Mouse (Mus musculus) MEL (cell line): Measurements from ENCODE around the gene Trim39.
A peak's percentile ranks its signal among the peaks of the same experiment; 100 is the strongest.
"Not testable (repeated sequence)": the region's sequence is repeated elsewhere in the genome, so short reads cannot be mapped to it uniquely, and the experiment has no call there.

Experiments
- BHLHE40 ChIP-seq: IDR thresholded peaks from 2 replicates; pipeline ENCODE4 v1.6.1; 2012; ENCODE audit warnings: low read depth, mild to moderate bottlenecking, inconsistent platforms, low read length, improper control_type of control experiment, borderline replicate concordance
- CTCF ChIP-seq, 3 experiments: IDR thresholded peaks in 2 of 3; conservative IDR thresholded peaks in 1 of 3; 2 replicates each; pipeline ENCODE4 v1.5.1; 2011 to 2012; ENCODE audit warnings: low read length in 3 of 3, low read depth in 2 of 3, mild to moderate bottlenecking in 2 of 3, improper control_type of control experiment in 1 of 3, inconsistent platforms in 1 of 3, mixed read lengths in 1 of 3, moderate library complexity in 1 of 3; ENCODE audit not compliant: control insufficient read depth in 1 of 3, insufficient read depth in 1 of 3, poor library complexity in 1 of 3, severe bottlenecking in 1 of 3
- GATA1 ChIP-seq: IDR thresholded peaks from 2 replicates; pipeline ENCODE4 v1.6.1; 2011; ENCODE audit warnings: low read depth, low read length, improper control_type of control experiment
- HCFC1 ChIP-seq: IDR thresholded peaks from 2 replicates; pipeline ENCODE4 v1.6.1; 2012; ENCODE audit warnings: low read depth, mild to moderate bottlenecking, inconsistent platforms, low read length, improper control_type of control experiment, moderate library complexity
- MYC ChIP-seq: IDR thresholded peaks from 2 replicates; pipeline ENCODE4 v1.6.1; 2011; ENCODE audit warnings: low read depth, mild to moderate bottlenecking, low read length, improper control_type of control experiment, moderate library complexity
- NELFE ChIP-seq: IDR thresholded peaks from 2 replicates; pipeline ENCODE4 v1.6.1; 2011; ENCODE audit warnings: low read depth, low read length, improper control_type of control experiment
- POLR2A ChIP-seq, 2 experiments: IDR thresholded peaks; 2 replicates each; pipeline ENCODE4 v1.6.1; 2011 to 2012; ENCODE audit warnings: low read length in 2 of 2, mild to moderate bottlenecking in 2 of 2, control low read depth in 1 of 2, improper control_type of control experiment in 1 of 2, low read depth in 1 of 2, moderate library complexity in 1 of 2; ENCODE audit not compliant: control insufficient read depth in 1 of 2, insufficient read depth in 1 of 2, poor library complexity in 1 of 2
- POLR2AphosphoS5 ChIP-seq: IDR thresholded peaks from 2 replicates; pipeline ENCODE4 v1.6.1; 2012; ENCODE audit warnings: low read depth, borderline replicate concordance, mild to moderate bottlenecking, inconsistent platforms, low read length, moderate library complexity, mixed read lengths
- SIN3A ChIP-seq: IDR thresholded peaks from 2 replicates; pipeline ENCODE4 v1.6.1; 2012; ENCODE audit warnings: low read length, improper control_type of control experiment, inconsistent platforms
- TBP ChIP-seq: IDR thresholded peaks from 2 replicates; pipeline ENCODE4 v1.8.0; 2011; ENCODE audit warnings: low read depth, low read length, improper control_type of control experiment
- UBTF ChIP-seq: IDR thresholded peaks from 2 replicates; pipeline ENCODE4 v1.6.1; 2012; ENCODE audit warnings: low read depth, mild to moderate bottlenecking, inconsistent platforms, low read length, improper control_type of control experiment, moderate library complexity, borderline replicate concordance; ENCODE audit not compliant: insufficient read depth
- ZC3H11A ChIP-seq: IDR thresholded peaks from 2 replicates; pipeline ENCODE4 v1.6.1; 2012; ENCODE audit warnings: low read depth, mild to moderate bottlenecking, inconsistent platforms, low read length, improper control_type of control experiment
- ZMIZ1 ChIP-seq: IDR thresholded peaks from 2 replicates; pipeline ENCODE4 v1.6.1; 2012; ENCODE audit warnings: low read depth, mild to moderate bottlenecking, inconsistent platforms, low read length, improper control_type of control experiment, moderate library complexity

DNA sequence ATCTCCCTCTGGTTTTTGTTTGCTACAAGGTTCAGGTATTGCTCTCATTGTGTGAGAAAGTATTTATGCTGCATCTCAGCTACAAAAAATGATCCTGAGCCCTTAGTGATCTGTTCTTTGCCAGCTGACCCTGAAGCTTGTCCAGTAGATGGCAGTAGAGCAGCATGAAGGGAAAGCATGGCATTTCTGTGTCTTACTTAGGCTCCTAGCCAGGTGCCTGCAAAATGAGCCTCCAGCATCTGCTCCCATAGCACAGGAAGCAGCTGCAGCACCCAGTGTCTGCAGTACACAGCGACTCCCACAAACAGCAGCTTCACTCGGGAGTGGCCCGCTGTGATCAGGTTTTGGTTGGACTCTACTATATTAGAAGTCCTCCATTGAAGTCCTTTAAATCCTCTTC is 36.8 kb upstream of the Trim39 start:
- TF ChIP-seq CTCF (IDR thresholded peaks at IDR 0.05 in 2 of 3, conservative IDR thresholded peaks at IDR 0.05 in 1 of 3; ENCODE audit: control insufficient read depth in 1 of 3, insufficient read depth in 1 of 3, low read depth in 2 of 3, low read length in 3 of 3, poor library complexity in 1 of 3, severe bottlenecking in 1 of 3) = peak; percentile 43 to 52 (median 49)
- TF ChIP-seq BHLHE40; UBTF; HCFC1; POLR2A (IDR thresholded peaks at IDR 0.05; ENCODE audit: control insufficient read depth in 1 of 2, insufficient read depth in 1 of 2, low read depth in 1 of 2, low read length in 2 of 2, poor library complexity in 1 of 2); ZMIZ1; TBP; SIN3A; ZC3H11A; NELFE; MYC; POLR2AphosphoS5; GATA1: not testable (repeated sequence)
